Mouse (Mus musculus): ENCODE data around the gene Meis1.

GRCm38 (mm10) chr11:18874278-18875000 is 144.3 kb downstream of the Meis1 start:
- TF ChIP-seq CTCF (IDR thresholded peaks at IDR 0.05; ENCODE audit: low read depth, low read length), result no peak
- TF ChIP-seq GATA2 (IDR thresholded peaks at IDR 0.05; ENCODE audit: borderline replicate concordance, low read depth, low read length), result no peak
- TF ChIP-seq TAL1 (conservative IDR thresholded peaks at IDR 0.05; ENCODE audit: low read depth, low read length), result no peak
